Mouse (Mus musculus) adrenal gland, postnatal 14 days (tissue): Measurements from ENCODE around the gene Ap1s3. TPM values are rescaled to one million over a fixed set of nuclear protein-coding genes. Genes with fewer than 3 reads are reported as not detected.
A peak's percentile ranks its signal among the peaks of the same experiment; 100 is the strongest.

ENCODE experiments used
- DNase-seq: peaks from one replicate; pipeline ENCODE4 v3.0.0; 2021; ENCODE audit warnings: mixed read lengths
- long read RNA-seq, 2 experiments: library from polyadenylated mRNA; stranded (forward); transcript quantifications; one replicate each; pipeline ENCODE4 v2.0.0; 2021
- total RNA-seq: library from RNA; stranded (reverse); gene quantifications from 2 replicates; pipeline ENCODE4 v1.2.3, GENCODE M21; 2021

The Ap1s3 gene
- 0.67 and 2.2 TPM in 2 replicates for total RNA-seq
- long read RNA-seq, experiment 1, partial matches to known transcripts: 0 of 1 reads
- long read RNA-seq, experiment 1, other reads (novel, unspliced or antisense): 1 of 1 reads
- long read RNA-seq, experiment 2: 0 reads

DNA sequence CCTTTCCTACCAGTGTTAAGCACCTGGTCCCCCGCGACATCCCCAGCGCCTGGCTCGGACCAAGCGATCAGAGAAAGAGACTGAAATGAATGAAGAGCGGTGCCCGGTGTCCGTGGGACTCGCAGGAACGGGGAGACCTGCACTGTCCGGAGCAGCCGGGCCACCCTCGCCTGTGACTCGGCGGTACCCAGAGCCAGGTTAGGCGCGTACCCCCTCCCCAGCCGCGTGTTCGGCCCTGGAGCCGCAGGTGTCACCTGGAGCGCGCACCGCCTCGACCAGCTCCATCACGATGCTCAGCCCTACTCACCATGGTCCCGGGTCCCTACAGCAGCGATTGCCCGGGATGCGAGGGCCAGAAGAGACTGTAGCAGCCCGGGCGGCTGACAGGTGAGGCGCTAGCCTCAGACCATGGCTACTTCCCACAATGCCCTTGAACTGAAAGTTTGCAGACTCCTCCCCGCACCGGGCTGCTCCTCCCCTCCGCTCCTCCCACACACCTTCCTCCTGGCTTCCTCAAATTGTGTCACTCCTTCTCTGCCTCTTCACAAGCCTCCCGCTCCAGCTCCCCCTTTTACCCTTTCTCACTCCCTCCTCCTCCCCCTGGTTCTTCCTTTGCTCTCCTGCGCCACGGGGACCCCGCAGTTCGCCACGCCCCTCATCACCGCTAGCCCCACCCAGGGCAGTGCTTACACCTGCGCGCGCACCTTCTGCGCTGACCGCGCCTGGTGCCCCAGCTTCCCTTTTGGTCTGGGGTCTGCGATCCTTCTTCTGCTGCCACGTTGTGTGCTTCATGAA lies at the start of gene Ap1s3:
Gene Ap1s3 (minus strand): TSS at position 430 of the 795 bp plus-strand sequence.
- peak; percentile 53 for DNase-seq

DNA sequence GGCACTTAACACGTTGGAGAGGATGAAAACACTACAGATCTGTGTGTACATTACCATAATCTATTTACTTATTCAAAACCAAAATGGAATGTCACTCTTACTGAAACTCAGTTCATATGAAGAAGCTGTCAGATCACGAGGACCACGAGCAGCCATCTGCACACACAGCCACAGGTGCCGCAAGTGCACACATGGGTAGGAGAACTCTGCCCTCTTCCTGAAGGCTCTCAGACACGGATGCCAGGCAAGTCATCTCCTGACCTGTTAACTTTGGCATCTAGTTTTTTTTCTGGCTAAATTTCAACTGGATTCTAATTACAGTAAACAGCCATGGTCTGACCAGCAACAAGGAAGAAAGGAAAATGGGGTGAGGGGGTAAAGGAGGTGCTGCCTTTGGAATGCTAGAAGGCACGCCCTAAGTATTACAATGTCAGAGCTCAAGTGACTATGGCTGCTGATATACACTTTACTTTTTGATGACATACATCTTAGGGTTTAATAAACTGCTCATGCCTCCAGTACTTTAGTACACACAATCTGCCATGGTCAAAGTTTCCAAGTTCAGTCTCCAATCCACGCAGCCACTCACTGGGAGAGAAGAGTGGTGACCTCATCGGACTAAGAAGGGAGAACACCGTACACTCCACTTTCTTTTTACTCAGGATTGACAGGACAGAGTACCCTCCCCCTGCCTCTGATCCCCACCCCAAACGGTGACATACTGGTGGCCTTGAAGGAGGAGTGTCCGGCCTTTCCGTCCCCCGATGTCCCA lies 42.6 kb upstream of the Ap1s3 start:
- no peak for DNase-seq

GRCm38 (mm10) chr1:79713081-79713480 lies 41.3 kb upstream of the Ap1s3 start:
- no peak for DNase-seq

GRCm38 (mm10) chr1:79711147-79712126 lies 39.7 kb upstream of the Ap1s3 start:
- no peak for DNase-seq

GRCm38 (mm10) chr1:79710678-79711077 lies 38.9 kb upstream of the Ap1s3 start:
- DNase-seq: no peak

GRCm38 (mm10) chr1:79710216-79710615 lies 38.4 kb upstream of the Ap1s3 start:
- DNase-seq: no peak

GRCm38 (mm10) chr1:79707383-79707782 lies 35.6 kb upstream of the Ap1s3 start:
- no peak for DNase-seq

GRCm38 (mm10) chr1:79706707-79707106 lies 34.9 kb upstream of the Ap1s3 start:
- no peak for DNase-seq

DNA sequence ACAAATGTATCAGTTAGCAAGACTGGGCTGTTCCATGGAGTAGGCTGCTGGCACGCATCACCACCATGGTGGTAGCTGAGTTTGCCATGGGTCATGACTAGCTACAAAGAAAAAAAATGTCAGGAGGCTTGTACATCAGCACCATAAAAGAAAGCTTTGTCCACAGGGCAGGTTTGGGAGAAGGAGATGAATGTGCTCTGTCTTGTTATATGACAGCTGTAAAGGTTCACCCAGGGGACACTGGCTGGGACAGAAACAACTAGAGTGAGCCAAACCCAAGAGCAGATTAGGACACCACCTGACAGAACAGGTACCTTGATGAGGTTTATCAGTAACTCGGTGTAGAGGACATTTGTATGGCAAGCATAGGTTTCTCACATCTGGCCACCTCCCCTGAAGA lies 32.9 kb upstream of the Ap1s3 start:
- no peak for DNase-seq

DNA sequence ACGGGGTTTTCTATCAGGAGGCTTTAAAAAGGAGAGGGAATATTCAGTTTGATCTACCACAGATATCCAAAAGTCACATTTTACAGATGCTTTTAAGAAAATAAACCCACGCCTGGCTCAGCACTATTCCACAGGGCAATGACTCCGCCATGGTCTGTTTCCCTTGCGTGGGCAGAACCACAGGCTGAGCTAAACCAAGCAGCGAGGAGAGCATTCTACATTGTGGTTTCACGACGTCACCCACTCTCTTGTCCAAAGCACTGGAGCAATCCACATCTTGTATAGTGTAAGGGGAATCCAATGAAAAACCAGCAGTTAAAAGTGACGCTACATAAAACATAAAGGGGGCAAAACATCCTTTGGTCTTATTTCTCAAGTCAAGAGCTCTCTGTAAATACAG lies 31.7 kb upstream of the Ap1s3 start:
- no peak for DNase-seq

- no peak for DNase-seq
These were observed 26.7 kb upstream of the Ap1s3 start for GRCm38 (mm10) chr1:79698506-79698905.

DNA sequence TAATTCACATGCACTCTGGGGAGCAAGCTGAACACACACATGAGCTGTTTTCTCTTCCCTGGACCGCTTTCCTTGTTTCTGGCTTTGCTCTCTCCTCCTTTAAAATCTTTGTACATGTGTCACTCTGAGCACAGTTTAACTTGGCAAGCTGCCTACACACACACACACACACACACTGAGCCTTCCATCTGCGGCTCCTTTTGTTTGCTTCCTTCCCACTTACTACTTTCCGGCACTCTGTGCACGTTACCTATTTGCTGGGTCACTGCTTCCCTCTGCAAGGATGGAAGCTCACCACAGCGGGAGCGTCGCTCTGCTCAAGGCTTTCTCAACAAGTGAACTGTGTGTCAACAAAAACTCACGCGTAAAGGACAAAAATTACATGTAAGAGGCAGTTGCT lies 25.6 kb upstream of the Ap1s3 start:
- DNase-seq: no peak

- no peak for DNase-seq
These were observed 25.2 kb upstream of the Ap1s3 start for GRCm38 (mm10) chr1:79696933-79697332.

- DNase-seq: no peak
These were observed 20.7 kb upstream of the Ap1s3 start for GRCm38 (mm10) chr1:79692482-79692881.

- no peak for DNase-seq
These were observed 15.5 kb upstream of the Ap1s3 start for GRCm38 (mm10) chr1:79687254-79687653.

DNA sequence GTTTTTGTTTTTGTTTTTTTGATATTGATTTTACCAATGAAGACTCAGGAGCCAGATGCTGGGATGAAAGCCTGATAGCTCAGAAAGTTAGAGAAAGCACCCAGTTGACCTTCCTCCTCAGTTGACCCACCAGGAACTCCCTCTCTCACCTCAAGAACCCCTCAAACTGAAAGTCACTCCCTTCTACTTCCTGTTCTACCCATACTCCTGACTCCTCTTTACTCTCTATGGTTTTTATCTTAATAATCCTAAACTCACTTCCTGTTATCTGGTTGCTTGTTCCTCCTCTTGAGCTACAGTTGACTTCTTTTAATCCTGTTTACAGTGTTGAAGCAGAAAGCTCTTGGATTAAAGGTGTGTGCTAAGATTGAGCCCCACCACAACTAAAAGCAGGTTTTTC lies 12.3 kb upstream of the Ap1s3 start:
- DNase-seq: no peak

GRCm38 (mm10) chr1:79682936-79683335 lies 11.2 kb upstream of the Ap1s3 start:
- DNase-seq: no peak

GRCm38 (mm10) chr1:79680777-79681176 lies 9.0 kb upstream of the Ap1s3 start:
- no peak for DNase-seq

DNA sequence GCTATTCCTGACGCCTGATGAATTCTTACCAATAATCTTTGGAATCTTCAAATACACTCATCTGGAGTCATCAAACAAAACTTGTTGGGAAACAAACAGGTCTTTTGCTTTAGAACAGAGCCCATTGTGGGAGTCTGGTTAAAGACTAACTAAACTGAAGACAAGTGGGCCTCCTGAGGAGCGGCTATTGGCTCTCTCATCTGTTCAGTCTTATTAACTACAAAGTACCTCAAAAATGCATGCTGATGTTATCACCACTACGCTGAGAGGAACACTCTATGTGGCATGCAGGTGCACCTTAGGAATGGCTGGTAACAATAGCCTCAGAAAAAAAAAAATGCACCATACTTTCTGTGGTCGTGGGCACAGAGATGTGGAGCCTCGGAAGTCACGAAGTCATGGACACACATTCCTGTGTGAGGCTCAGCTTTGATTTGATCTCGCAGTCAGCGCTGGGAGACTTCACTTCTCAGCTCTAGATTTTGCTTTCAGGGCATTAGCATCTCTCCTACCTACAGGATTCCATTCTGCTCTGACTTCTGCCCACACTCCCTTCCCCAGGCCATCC lies 6.4 kb upstream of the Ap1s3 start:
- DNase-seq: no peak

GRCm38 (mm10) chr1:79675716-79676115 lies 3.9 kb upstream of the Ap1s3 start:
- DNase-seq: no peak

- DNase-seq: no peak
These were observed 603 bp downstream of the Ap1s3 start for GRCm38 (mm10) chr1:79671196-79671542.

DNA sequence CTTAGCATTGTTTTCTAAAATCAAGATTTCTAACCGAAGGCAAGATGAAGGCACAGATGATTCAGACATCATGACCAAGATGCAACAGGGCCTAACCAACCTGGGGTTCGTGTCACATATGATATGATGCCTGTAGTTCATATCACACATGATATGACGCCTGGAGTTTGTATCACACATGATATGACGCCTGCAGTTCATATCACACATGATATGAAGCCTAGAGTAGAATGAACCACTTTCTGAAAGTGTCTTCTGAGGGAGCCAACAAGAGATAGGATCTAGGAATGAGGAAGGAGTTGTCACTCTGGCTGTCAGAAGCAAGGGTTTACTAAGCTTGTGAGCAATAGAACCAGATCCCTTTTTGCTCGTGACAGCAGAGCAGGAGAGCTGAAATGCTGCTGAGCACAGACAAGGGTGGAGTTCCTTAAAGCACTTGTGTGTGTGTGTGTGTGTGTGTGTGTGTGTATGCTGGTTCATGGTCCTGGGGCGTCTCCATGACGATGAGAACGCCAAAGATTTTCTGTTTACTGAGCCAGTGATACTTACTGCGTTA lies 2.3 kb downstream of the Ap1s3 start:
- no peak for DNase-seq
